Mouse (Mus musculus): Measurements from ENCODE around the gene 4931406P16Rik. TPM values are rescaled to one million over a fixed set of nuclear protein-coding genes. Genes with fewer than 3 reads are reported as not detected.
A peak's percentile ranks its signal among the peaks of the same experiment; 100 is the strongest.
"Not testable (repeated sequence)": the region's sequence is repeated elsewhere in the genome, so short reads cannot be mapped to it uniquely, and the experiment has no call there.

Gene 4931406P16Rik
- polyA plus RNA-seq, 1 experiment from 2014 or later = 28.7 TPM

DNA sequence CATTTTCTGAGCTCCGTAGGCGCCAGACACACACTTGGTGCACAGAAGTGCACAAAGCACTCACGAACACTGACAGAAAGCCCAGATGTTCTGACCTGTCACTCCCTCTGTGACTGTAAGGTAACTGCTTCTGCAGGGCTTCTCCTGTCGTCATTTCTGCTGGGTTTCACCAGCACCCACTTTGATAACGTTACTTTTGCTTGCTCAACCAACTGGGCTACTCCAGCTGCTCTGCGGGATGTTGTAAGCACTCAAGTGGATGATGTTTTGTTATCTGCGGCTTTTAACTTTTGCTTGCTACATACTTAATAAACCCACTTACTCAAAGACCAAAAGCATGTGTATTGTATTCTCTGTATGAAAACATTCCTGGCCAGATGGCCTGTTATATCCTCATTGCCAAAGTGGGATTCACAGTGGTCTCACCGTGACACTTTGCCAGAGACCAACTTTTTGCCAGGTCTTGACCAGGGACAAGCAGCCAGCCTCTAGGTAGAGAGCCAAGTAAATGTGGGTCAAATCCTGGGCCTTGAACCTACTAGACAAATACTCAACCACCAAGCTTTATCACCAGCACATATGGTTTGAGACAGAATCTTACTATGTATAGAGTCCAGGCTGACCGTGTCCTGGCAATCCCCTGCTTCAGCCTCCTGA, 91.6 kb downstream of the 4931406P16Rik start:
- Histone ChIP-seq H3K27me3 (replicated peaks) (no peaks in the 10 kb centered on the region), H3K27ac (no peak overlapping the region), H3K4me2 (replicated peaks) (no peak overlapping the region), H3K36me3 (peaks cover 71% of the 10 kb centered on the region), H3K4me1 (replicated peaks) (peaks cover 12% of the 10 kb centered on the region), H3K4me3 (replicated peaks) (no peak overlapping the region), H3K9me3 (no peaks in the 10 kb centered on the region), H3K9ac (no peak overlapping the region)
- no peak for ATAC-seq
- WGBS = 92% methylated on average over 9 of the region's 9 CpGs

DNA sequence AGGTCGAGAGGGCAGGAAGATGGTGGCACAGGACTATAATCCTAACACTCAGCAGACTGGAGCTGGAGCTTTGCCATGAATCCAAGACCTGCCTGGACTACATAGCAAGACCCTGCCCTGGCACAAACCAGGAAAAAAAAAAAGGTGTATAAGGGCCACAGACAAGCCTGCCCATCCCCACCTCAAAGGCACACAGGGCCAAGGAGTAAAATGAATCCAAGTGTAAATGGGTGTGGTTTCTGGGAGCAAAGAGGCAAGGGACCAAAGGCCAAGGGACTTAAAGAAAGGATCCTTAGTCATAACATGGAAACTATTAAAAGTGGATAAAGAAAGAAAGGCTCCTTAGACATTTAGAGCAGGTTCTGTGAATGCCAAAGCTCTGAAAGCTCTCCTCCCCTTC, 94.9 kb downstream of the 4931406P16Rik start:
- H3K36me3 ChIP-seq = peaks cover 81% of the 10 kb centered on the region
- 0 out of 2 replicates have a peak, but pooled peaks have one; percentile 32 for ATAC-seq

DNA sequence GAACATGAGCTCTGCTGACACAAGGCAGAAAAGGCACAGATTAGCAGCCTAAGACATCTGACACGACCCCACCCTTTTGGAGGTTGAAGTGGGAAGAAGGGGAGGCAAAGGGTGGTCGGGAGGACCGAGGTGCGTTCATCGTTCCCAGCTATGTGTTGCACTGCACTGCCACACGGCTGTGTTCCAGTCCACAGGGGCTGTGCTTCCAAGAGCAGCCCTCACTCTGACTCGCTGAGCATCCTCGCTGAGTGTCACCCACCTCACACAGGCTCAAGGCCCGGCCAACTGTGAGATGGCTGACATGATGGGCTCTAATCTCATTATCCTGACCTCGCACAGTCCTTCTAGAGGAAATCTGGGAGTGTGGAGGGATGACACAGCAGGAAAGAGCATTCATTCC, 96.9 kb downstream of the 4931406P16Rik start:
- WGBS = 91% methylated on average over 10 of the region's 10 CpGs
- Histone ChIP-seq H3K4me2 (replicated peaks) (no peak overlapping the region), H3K4me3 (replicated peaks) (no peak overlapping the region), H3K27ac (no peak overlapping the region), H3K9ac (no peak overlapping the region), H3K4me1 (replicated peaks) (0 out of 2 replicates have a peak, but pooled peaks cover 4% of the 10 kb centered on the region), H3K36me3 (peaks cover 78% of the 10 kb centered on the region), H3K27me3 (replicated peaks) (no peaks in the 10 kb centered on the region), H3K9me3 (no peaks in the 10 kb centered on the region)
- no peak for ATAC-seq

More for the DNA sequence above, 94.9 kb downstream of the 4931406P16Rik start:
- Histone ChIP-seq H3K27me3 (replicated peaks) (no peaks in the 10 kb centered on the region), H3K27ac (no peak overlapping the region), H3K9me3 (no peaks in the 10 kb centered on the region), H3K9ac (no peak overlapping the region), H3K4me2 (replicated peaks) (no peak overlapping the region), H3K4me3 (replicated peaks) (no peak overlapping the region), H3K4me1 (replicated peaks) (0 out of 2 replicates have a peak, but pooled peaks cover 4% of the 10 kb centered on the region)
- 61% methylated on average over 1 of the region's 1 CpGs for WGBS

DNA sequence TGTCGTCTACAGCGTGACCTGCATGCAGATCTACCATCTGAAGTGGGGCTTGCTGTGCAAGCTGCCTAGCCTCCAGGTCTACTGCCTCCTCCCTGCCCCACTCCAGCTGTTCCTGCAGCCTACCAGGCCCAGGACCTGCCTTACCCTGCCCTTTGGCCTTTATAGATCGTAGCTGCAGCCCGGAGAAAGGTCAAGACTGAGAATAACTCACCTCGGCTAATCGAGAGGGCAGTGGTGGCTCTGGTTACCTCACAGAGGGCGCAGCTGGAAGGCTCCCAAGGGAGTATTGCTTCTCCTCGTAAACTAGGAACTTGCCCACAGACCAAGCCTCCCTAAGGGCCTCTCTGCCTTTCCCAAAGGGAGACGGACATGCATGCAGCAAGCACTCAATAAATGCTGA, 97.9 kb downstream of the 4931406P16Rik start:
- H3K27ac ChIP-seq = no peak overlapping the region
- peaks cover 80% of the 10 kb centered on the region for H3K36me3 ChIP-seq
- 0 out of 2 replicates have a peak, but pooled peaks have one; percentile 6 for ATAC-seq

DNA sequence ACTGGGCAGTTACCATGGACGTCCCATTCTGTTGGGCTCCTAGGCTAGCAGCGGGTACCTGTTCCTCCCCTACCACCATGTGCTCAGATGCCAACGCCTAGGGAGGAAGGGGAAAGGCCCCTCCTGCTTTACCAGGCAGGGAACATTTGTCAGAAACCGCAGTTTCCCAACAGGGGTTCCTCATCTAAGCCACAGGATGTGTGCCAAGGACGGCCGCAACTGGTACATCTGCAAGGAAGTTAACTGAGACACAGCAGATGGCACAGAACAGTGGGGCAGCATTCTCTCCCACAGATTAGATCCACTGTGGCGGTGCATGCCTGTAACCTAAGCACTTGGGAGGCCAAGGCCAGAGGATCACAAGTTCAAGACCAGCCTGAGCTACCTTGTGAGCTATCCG, 98.7 kb downstream of the 4931406P16Rik start:
- WGBS = 91% methylated on average over 8 of the region's 8 CpGs
- no peak overlapping the region for H3K9ac ChIP-seq
- H3K9me3 ChIP-seq = no peaks in the 10 kb centered on the region
- H3K4me3 ChIP-seq (replicated peaks) = no peak overlapping the region
- ATAC-seq = no peak
- H3K27ac ChIP-seq = no peak overlapping the region
- H3K4me1 ChIP-seq (replicated peaks) = 0 out of 2 replicates have a peak, but pooled peaks cover 4% of the 10 kb centered on the region
- no peaks in the 10 kb centered on the region for H3K27me3 ChIP-seq (replicated peaks)
- peaks cover 80% of the 10 kb centered on the region for H3K36me3 ChIP-seq
- H3K4me2 ChIP-seq (replicated peaks) = no peak overlapping the region

More for the DNA sequence above, 97.9 kb downstream of the 4931406P16Rik start:
- Histone ChIP-seq H3K9me3 (no peaks in the 10 kb centered on the region), H3K4me3 (replicated peaks) (no peak overlapping the region), H3K27me3 (replicated peaks) (no peaks in the 10 kb centered on the region), H3K4me2 (replicated peaks) (no peak overlapping the region), H3K4me1 (replicated peaks) (0 out of 2 replicates have a peak, but pooled peaks cover 4% of the 10 kb centered on the region), H3K9ac (no peak overlapping the region)
- 83% methylated on average over 9 of the region's 9 CpGs for WGBS

DNA sequence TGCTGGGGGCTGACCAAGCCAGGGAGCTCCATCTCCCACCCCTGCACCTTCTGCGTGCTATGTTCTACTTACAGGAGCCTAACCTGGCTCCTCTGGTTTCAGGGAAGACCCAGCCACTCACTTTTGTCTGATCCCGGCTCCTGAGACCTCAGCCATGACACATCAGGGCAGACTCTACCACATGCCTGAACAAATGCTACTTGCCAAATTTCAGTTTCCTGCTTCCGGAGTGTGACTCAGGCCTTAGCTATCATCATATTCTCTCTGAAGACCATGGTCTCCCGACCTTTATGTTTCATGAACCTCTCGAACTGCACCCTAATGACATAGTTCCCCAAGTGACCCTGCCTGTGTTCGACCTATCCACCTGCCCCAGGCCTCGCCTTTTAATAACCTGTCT, 100.1 kb downstream of the 4931406P16Rik start:
- H3K27ac ChIP-seq = no peak overlapping the region
- no peak for ATAC-seq
- H3K9me3 ChIP-seq = no peaks in the 10 kb centered on the region
- peaks cover 78% of the 10 kb centered on the region for H3K36me3 ChIP-seq
- no peak overlapping the region for H3K9ac ChIP-seq
- H3K4me1 ChIP-seq (replicated peaks) = no peaks in the 10 kb centered on the region
- H3K4me3 ChIP-seq (replicated peaks) = no peak overlapping the region
- no peaks in the 10 kb centered on the region for H3K27me3 ChIP-seq (replicated peaks)
- H3K4me2 ChIP-seq (replicated peaks) = no peak overlapping the region
- WGBS = 91% methylated on average over 7 of the region's 7 CpGs

DNA sequence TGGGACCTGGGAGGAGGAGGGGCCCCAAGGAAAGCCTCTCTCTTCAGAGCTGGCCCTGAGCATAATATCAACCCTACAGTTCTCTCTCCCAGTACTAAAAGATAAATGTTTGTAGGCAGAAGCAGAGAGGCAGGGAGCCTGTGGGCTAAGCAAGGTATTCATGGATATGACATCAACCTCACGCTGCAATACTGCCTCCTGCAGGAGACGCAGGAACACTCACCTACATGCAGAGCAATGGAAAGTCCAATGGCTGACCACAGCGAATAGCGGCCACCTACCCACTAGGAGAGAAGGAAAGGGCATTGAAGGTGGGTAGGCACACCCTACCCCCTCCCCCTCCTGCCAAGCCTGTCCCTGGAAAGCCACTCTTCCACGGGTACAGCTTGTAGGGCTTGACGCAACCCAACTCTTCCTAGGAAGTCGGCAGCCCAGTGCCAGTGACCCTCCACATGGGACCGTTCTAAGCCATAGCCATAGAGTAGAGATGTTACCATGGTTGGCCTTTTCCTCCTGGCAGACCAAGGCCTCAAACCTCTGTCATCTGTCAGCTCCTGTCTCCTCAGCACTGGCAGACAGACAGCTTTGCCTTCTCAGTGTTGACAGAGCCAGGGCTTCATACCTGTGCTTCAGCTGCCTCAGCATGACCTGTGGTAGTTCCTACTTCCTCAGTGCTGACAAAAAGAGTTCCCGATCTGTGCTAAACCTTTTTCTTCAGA, 105.2 kb downstream of the 4931406P16Rik start:
- Histone ChIP-seq H3K36me3 (peaks cover 77% of the 10 kb centered on the region), H3K27me3 (replicated peaks) (no peaks in the 10 kb centered on the region), H3K9ac (no peak overlapping the region), H3K4me2 (replicated peaks) (no peak overlapping the region), H3K9me3 (no peaks in the 10 kb centered on the region), H3K27ac (no peak overlapping the region), H3K4me3 (replicated peaks) (no peak overlapping the region), H3K4me1 (replicated peaks) (no peaks in the 10 kb centered on the region)
- ATAC-seq = no peak
- 91% methylated on average over 9 of the region's 9 CpGs for WGBS

DNA sequence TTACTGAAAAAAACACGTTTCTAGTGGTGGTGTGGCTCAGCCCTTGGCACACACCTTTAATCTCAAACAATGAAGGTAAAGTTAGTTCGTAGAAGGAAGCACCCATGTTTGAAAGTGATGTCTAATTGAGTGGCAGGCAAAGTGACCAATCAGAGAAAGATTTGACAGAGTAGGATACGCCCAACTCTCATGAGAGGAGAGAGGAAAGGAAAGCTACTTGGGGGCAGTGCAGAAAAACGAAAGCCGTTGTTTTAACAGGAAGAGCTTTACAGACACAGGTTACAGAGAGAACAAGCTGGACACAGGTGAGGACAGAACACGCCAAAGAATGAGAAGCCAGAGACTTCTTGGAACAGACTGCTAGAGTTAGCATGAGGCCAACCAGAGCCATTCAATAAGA, 107.0 kb downstream of the 4931406P16Rik start:
- no peak overlapping the region for H3K4me3 ChIP-seq (replicated peaks)
- WGBS = 94% methylated on average over 6 of the region's 6 CpGs
- H3K9me3 ChIP-seq = no peaks in the 10 kb centered on the region
- H3K4me1 ChIP-seq (replicated peaks) = no peaks in the 10 kb centered on the region
- no peak overlapping the region for H3K4me2 ChIP-seq (replicated peaks)
- no peak for ATAC-seq
- H3K27me3 ChIP-seq (replicated peaks) = no peaks in the 10 kb centered on the region
- H3K27ac ChIP-seq = no peak overlapping the region
- H3K9ac ChIP-seq = no peak overlapping the region
- peaks cover 78% of the 10 kb centered on the region for H3K36me3 ChIP-seq

DNA sequence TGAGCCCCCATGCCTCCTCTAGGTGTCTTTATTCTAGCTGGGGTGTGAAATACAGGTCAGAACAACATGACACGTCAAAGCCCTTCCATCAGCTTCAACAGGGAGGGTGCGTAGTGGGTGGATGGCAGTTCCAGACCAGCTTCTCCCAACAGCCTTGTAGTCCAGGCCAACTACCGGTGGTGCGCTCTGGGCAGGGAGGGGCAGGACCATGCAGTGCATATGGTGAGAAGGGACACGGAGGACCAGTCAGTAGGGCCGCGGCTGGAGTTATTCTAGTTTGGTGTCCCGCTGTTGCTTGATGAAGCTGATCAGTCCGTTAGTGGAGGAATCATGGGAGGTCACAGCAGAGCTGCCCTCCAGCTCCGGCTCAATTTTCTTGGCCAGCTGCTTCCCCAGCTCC, 111.2 kb downstream of the 4931406P16Rik start:
- H3K27ac ChIP-seq; H3K27me3 ChIP-seq (replicated peaks); H3K9ac ChIP-seq; ATAC-seq; H3K4me3 ChIP-seq (replicated peaks); H3K4me1 ChIP-seq (replicated peaks); H3K4me2 ChIP-seq (replicated peaks); H3K9me3 ChIP-seq: not testable (repeated sequence)
- WGBS = 94% methylated on average over 10 of the region's 10 CpGs
- H3K36me3 ChIP-seq = peaks cover 52% of the 10 kb centered on the region

DNA sequence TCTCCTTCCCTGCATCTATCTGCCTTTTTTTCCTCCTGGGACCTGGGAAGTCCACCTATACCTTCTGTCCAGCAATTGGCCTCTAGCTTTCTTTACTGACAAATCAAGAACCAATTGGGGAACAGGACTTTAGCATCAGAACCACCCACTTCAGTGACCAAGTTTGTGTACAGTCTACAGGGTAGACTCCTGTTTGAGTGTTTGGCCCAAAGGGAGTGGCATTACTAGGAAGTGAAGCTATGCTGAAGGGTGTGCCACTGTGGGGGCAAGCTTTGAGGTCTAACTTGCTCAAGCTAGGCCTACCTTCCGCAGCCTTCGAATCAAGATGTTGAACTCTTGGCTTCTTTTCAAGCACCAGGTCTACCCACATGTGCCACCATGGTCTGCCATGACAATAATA, 112.5 kb downstream of the 4931406P16Rik start:
- H3K4me3 ChIP-seq (replicated peaks) = no peak overlapping the region
- H3K27ac ChIP-seq = no peak overlapping the region
- no peaks in the 10 kb centered on the region for H3K27me3 ChIP-seq (replicated peaks)
- H3K9ac ChIP-seq = no peak overlapping the region
- no peaks in the 10 kb centered on the region for H3K9me3 ChIP-seq
- H3K4me1 ChIP-seq (replicated peaks) = peaks cover 1% of the 10 kb centered on the region; the same call in 1 of the 2 replicates
- H3K4me2 ChIP-seq (replicated peaks) = no peak overlapping the region
- WGBS = 94% methylated on average over 2 of the region's 2 CpGs
- no peak for ATAC-seq
- peaks cover 42% of the 10 kb centered on the region for H3K36me3 ChIP-seq

DNA sequence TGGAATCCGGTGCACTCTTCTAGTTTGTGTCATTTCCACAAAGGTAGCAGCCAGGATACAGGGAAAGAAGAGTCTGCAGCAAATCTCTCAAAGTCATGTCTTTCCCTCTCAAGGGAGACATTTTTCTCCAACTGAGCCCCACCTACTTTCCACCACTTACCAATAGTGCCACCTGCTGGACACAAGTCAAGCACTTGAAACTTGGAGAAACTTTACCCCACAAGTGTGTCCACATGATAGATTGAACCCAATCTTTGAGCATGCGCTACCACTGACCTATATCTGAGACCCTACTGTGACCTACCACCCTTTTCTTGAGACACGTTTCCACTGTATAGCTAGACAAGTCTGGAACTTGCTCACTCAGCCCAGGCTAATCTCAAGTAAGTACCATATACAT, 115.0 kb downstream of the 4931406P16Rik start:
- Histone ChIP-seq H3K4me3 (replicated peaks) (no peak overlapping the region), H3K27ac (no peak overlapping the region), H3K27me3 (replicated peaks) (no peaks in the 10 kb centered on the region), H3K4me2 (replicated peaks) (no peak overlapping the region), H3K36me3 (peaks cover 22% of the 10 kb centered on the region), H3K9me3 (no peaks in the 10 kb centered on the region), H3K9ac (no peak overlapping the region), H3K4me1 (replicated peaks) (peaks cover 7% of the 10 kb centered on the region)
- no peak for ATAC-seq
- 51% methylated on average over 3 of the region's 3 CpGs for WGBS

DNA sequence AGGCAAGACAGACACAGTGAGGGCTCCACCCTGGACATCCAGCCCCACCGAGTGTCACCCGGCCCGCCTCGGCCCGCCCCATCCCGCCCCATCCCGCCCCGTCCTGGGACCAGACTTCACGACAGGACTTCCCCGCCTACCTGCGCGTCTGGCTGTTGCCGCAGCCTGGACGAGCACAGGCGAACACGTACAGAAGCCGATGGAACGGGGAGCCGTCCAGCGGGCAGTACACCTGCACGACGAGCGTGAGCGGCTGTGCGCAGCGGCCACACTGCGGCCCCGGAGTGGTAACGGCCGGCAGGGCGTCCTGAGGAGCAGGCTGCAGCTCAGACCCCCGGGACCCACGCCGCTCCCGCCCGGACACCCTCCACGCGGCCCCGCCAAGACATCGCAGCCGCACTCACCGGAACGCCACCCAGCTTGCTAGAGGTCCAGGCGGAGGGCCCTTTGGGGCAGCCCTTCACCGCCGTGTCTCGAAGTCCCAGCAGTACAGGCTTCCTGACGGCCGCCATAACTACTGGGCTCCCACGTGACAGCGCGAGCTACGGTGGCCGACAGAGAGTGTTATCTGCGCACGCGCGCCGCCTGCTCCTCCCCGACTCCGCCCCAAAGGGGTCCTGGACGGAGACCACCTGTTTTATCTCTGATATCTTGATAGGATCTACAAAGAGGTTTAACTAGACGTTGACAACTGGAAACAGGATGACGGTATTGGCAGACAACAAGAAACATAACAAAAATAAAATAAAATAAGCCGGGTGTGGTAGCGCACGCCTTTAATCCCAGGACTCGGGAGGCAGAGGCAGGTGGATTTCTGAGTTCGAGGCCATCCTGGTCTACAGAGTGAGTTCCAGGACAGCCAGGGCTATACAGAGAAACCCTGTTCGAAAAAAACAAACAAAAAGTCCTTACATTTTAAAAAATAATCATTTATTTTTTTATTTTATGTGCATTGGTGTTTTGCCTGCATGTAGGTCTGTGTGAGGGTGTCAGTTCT, 116.9 kb downstream of the 4931406P16Rik start, which contains the start of gene Pdcd2l:
Gene Pdcd2l (minus strand): TSS at position 530 of the 997 bp plus-strand sequence.
- H3K27me3 ChIP-seq (replicated peaks) = no peaks in the 10 kb centered on the region
- peak; percentile 94 for ATAC-seq
- peaks cover 13% of the 10 kb centered on the region for H3K36me3 ChIP-seq
- 3% methylated on average over 70 of the region's 70 CpGs for WGBS
- peaks cover 7% of the 10 kb centered on the region for H3K4me1 ChIP-seq (replicated peaks)
- H3K27ac ChIP-seq = peak within 1 kb of the TSS; percentile 75
- H3K9me3 ChIP-seq = no peaks in the 10 kb centered on the region
- H3K4me3 ChIP-seq (replicated peaks) = peak within 1 kb of the TSS; percentile 98
- H3K4me2 ChIP-seq (replicated peaks) = peak within 1 kb of the TSS; percentile 78
- H3K9ac ChIP-seq = peak within 1 kb of the TSS; percentile 98

Data from intestine, embryonic 15.5 days (tissue).